Mouse (Mus musculus) MEL (cell line): ENCODE results near the gene Snap91. TPM values are rescaled to one million over a fixed set of nuclear protein-coding genes. Genes with fewer than 3 reads are reported as not detected.

Source experiments
- DNase-seq: peaks from one replicate; pipeline ENCODE4 v3.0.0; 2011; ENCODE audit warnings: low read depth, low spot score
- H3K27ac ChIP-seq: 2 replicates; pipeline ENCODE4 v1.5.1; 2012; ENCODE audit warnings: low read depth, mild to moderate bottlenecking, control low read depth, low read length, moderate library complexity; ENCODE audit not compliant: control insufficient read depth
- H3K27me3 ChIP-seq, 2 experiments: fragments of 150-350 bp in 1 of 2; sonication (generic) in 1 of 2; 2 replicates each; pipeline ENCODE4 v1.6.1; 2012; ENCODE audit warnings: low read length in 2 of 2, mild to moderate bottlenecking in 2 of 2, improper control_type of control experiment in 1 of 2, moderate library complexity in 1 of 2; ENCODE audit not compliant: insufficient read depth in 2 of 2, control insufficient read depth in 1 of 2
- H3K36me3 ChIP-seq, 2 experiments: 2 replicates each; pipeline ENCODE4 v1.6.1; 2012 to 2014; ENCODE audit warnings: low read length in 2 of 2, improper control_type of control experiment in 1 of 2, inconsistent platforms in 1 of 2, mild to moderate bottlenecking in 1 of 2; ENCODE audit not compliant: insufficient read depth in 2 of 2, control insufficient read depth in 1 of 2
- H3K4me1 ChIP-seq, 2 experiments: fragments of 150-350 bp in 1 of 2; sonication (generic) in 1 of 2; 2 replicates each; pipeline ENCODE4 v1.6.1; 2012; ENCODE audit warnings: low read length in 2 of 2, improper control_type of control experiment in 1 of 2, mild to moderate bottlenecking in 1 of 2; ENCODE audit not compliant: insufficient read depth in 2 of 2, control insufficient read depth in 1 of 2
- H3K4me3 ChIP-seq, 2 experiments: fragments of 150-350 bp in 1 of 2; sonication (generic) in 1 of 2; 2 replicates each; pipeline ENCODE4 v1.5.1; 2012; ENCODE audit warnings: low read depth in 2 of 2, low read length in 2 of 2, mild to moderate bottlenecking in 2 of 2, moderate library complexity in 2 of 2, control low read depth in 1 of 2, improper control_type of control experiment in 1 of 2; ENCODE audit not compliant: control insufficient read depth in 1 of 2, insufficient read depth in 1 of 2
- H3K79me2 ChIP-seq: 2 replicates; pipeline ENCODE4 v1.6.1; 2012; ENCODE audit warnings: mild to moderate bottlenecking, low read length, moderate library complexity; ENCODE audit not compliant: control insufficient read depth, poor library complexity, insufficient read depth
- H3K9ac ChIP-seq: 2 replicates; pipeline ENCODE4 v1.6.1; 2012; ENCODE audit warnings: low read depth, mild to moderate bottlenecking, control low read depth, low read length, moderate library complexity; ENCODE audit not compliant: control insufficient read depth, poor library complexity, severe bottlenecking
- H3K9me3 ChIP-seq: fragments of 150-350 bp; sonication (generic); replicated peaks from 2 replicates; pipeline ENCODE4 v1.6.1; 2012; ENCODE audit warnings: mild to moderate bottlenecking, low read length, improper control_type of control experiment, moderate library complexity; ENCODE audit not compliant: insufficient read depth
- E2F4 ChIP-seq: IDR thresholded peaks from 2 replicates; pipeline ENCODE4 v1.6.1; 2011; ENCODE audit warnings: low read depth, low read length, improper control_type of control experiment, borderline replicate concordance
- ELF1 ChIP-seq: IDR thresholded peaks from 2 replicates; pipeline ENCODE4 v1.6.1; 2014; ENCODE audit warnings: low read depth, mild to moderate bottlenecking, inconsistent platforms, low read length, improper control_type of control experiment, moderate library complexity
- EP300 ChIP-seq, 2 experiments: IDR thresholded peaks; 2 replicates each; pipeline ENCODE4 v1.6.1; 2011; ENCODE audit warnings: improper control_type of control experiment in 2 of 2, low read length in 2 of 2, low read depth in 1 of 2, mild to moderate bottlenecking in 1 of 2
- GATA1 ChIP-seq: IDR thresholded peaks from 2 replicates; pipeline ENCODE4 v1.6.1; 2011; ENCODE audit warnings: low read depth, low read length, improper control_type of control experiment
- HCFC1 ChIP-seq: IDR thresholded peaks from 2 replicates; pipeline ENCODE4 v1.6.1; 2012; ENCODE audit warnings: low read depth, mild to moderate bottlenecking, inconsistent platforms, low read length, improper control_type of control experiment, moderate library complexity
- MAX ChIP-seq: IDR thresholded peaks from 2 replicates; pipeline ENCODE4 v1.6.1; 2011; ENCODE audit warnings: low read length, improper control_type of control experiment
- MAZ ChIP-seq: IDR thresholded peaks from 2 replicates; pipeline ENCODE4 v1.6.1; 2012; ENCODE audit warnings: low read depth, mild to moderate bottlenecking, inconsistent platforms, low read length, improper control_type of control experiment
- MEF2A ChIP-seq: IDR thresholded peaks from 2 replicates; pipeline ENCODE4 v1.6.1; 2014; ENCODE audit warnings: low read depth, mild to moderate bottlenecking, inconsistent platforms, low read length, improper control_type of control experiment; ENCODE audit not compliant: poor library complexity, insufficient replicate concordance, severe bottlenecking; ENCODE audit errors: extremely low read depth
- MXI1 ChIP-seq: IDR thresholded peaks from 2 replicates; pipeline ENCODE4 v1.6.1; 2011; ENCODE audit warnings: mild to moderate bottlenecking, low read depth, low read length, improper control_type of control experiment
- MYB ChIP-seq: IDR thresholded peaks from 2 replicates; pipeline ENCODE4 v1.6.1; 2011; ENCODE audit warnings: mild to moderate bottlenecking, low read depth, low read length, improper control_type of control experiment
- MYC ChIP-seq: IDR thresholded peaks from 2 replicates; pipeline ENCODE4 v1.6.1; 2011; ENCODE audit warnings: low read depth, mild to moderate bottlenecking, low read length, improper control_type of control experiment, moderate library complexity
- NELFE ChIP-seq: IDR thresholded peaks from 2 replicates; pipeline ENCODE4 v1.6.1; 2011; ENCODE audit warnings: low read depth, low read length, improper control_type of control experiment
- RCOR1 ChIP-seq: IDR thresholded peaks from 2 replicates; pipeline ENCODE4 v1.6.1; 2012; ENCODE audit warnings: low read depth, mild to moderate bottlenecking, inconsistent platforms, low read length, improper control_type of control experiment
- TAL1 ChIP-seq: IDR thresholded peaks from 2 replicates; pipeline ENCODE4 v1.6.1; 2012; ENCODE audit warnings: mild to moderate bottlenecking, inconsistent platforms, low read length, moderate library complexity, mixed read lengths
- TBP ChIP-seq: IDR thresholded peaks from 2 replicates; pipeline ENCODE4 v1.8.0; 2011; ENCODE audit warnings: low read depth, low read length, improper control_type of control experiment
- ZNF384 ChIP-seq: IDR thresholded peaks from 2 replicates; pipeline ENCODE4 v1.6.1; 2012; ENCODE audit warnings: low read depth, mild to moderate bottlenecking, inconsistent platforms, low read length, improper control_type of control experiment
- polyA plus RNA-seq, 2 experiments: library from polyadenylated mRNA; stranded (reverse) in 1 of 2; unstranded in 1 of 2; fragments of >175 nt in 1 of 2; fragments of >200 nt in 1 of 2; gene quantifications; 2 replicates each; pipeline versions ENCODE4 v1.2.1 to v1.2.4; 2012; ENCODE audit warnings: low replicate concordance in 2 of 2, low read depth in 1 of 2; ENCODE audit not compliant: insufficient read length in 2 of 2, insufficient read depth in 1 of 2, missing spikeins in 1 of 2
- total RNA-seq: library from RNA; depleted of rRNA; stranded (reverse); fragments of 300-350 nt; gene quantifications from 2 replicates; pipeline ENCODE4 v1.2.3, GENCODE M21; 2012; rRNA removed

Gene Snap91
- not detected in 2 replicates for total RNA-seq
- not detected for polyA plus RNA-seq

DNA sequence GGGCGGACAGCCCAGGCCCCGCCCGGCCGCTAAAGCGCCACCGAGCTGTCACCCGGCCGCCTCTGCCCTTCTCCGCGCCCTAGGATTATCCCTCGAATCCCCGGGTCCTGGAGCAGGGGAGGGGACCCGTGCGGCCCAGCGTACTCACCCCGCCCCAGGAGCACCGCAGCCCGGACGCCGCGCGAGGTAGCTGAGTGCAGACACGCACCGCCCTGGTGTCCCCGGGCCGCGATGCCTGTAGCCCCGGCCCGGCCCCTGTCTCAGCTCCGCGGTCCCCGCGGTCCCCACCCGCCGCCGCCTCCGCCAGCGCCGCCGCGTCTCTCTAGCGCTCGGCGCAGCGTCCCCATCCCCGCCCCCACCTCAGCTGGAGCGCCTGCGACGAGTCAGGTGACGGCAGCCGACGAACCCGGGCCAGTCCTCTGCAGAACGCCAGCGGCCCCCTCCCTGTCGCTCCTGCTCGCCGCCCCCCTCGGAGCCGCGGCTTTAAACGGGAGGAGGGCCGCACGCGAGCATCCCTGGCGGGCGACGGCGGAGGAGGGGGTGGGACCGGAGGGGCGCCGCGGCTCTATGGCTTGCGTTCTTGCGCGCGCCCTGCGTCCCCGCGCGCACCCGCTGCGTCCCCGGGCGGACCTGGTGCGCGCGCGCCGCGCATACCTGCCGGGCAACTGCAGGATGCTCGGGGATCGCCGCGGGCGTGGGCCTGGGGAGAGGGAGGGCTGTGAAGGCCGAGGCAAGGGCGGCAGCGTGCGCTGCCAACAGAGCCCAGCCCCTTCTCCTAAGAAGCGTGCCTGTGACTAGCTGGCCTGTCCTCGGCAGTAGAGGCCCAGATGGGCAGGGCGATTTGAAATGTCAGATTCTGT is at the start of gene Snap91:
Gene Snap91 (minus strand): TSS at position 542 of the 860 bp plus-strand sequence.
- no peak within 1 kb of the TSS for H3K4me3 ChIP-seq
- DNase-seq: no peak

DNA sequence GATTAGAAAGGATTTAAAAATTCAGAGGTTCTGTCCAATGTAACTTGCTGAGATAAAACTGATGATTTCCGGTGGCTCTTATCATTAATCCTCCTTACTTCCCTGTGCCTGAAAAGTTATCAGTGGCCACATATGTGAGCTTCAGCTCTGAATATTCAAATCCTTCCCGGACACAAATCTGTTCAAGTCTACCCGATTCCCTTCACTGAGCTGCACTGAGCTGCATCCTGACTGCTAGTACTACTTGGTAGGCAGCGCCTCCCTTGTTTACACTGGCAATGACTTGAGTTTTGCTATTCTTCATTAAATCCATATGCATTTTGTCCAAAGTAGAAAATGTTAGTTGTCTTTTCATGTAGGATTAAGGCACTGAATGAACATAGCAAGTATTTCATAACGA is 46.1 kb upstream of the Snap91 start:
- Histone ChIP-seq H3K9me3 (no peaks in the 10 kb centered on the region), H3K36me3 (no peaks in the 10 kb centered on the region), H3K27ac (no peak overlapping the region), H3K4me1 (no peaks in the 10 kb centered on the region), H3K27me3 (no peaks in the 10 kb centered on the region), H3K9ac (no peak overlapping the region), H3K79me2 (no peaks in the 10 kb centered on the region), H3K4me3 (no peak overlapping the region)
- no peak for DNase-seq
- TF ChIP-seq MEF2A: no peak
- TF ChIP-seq ELF1: no peak
- TF ChIP-seq EP300 (IDR thresholded peaks at IDR 0.05; ENCODE audit: low read depth in 1 of 2, low read length in 2 of 2): no peak

More for the DNA sequence above, at the start of gene Snap91:
- Histone ChIP-seq H3K36me3 (no peaks in the 10 kb centered on the region), H3K27me3 (no peaks in the 10 kb centered on the region), H3K27ac (no peak within 1 kb of the TSS), H3K9ac (no peak within 1 kb of the TSS), H3K79me2 (no peaks in the 10 kb centered on the region), H3K9me3 (no peaks in the 10 kb centered on the region), H3K4me1 (no peaks in the 10 kb centered on the region)
- TF ChIP-seq HCFC1 (no peak), MYB (no peak), NELFE (no peak), MXI1 (no peak), ZNF384 (no peak), TBP (no peak), MAZ (no peak), RCOR1 (no peak), GATA1 (no peak), MAX (no peak), TAL1 (no peak), MYC (no peak), E2F4 (no peak)
